Mouse (Mus musculus) heart, postnatal 0 days (tissue): ENCODE measurements at regions not wholly inside any gene's neighbourhood (a gene's known extent, or its start where the extent isn't known, plus 50 kb on each side); places are given as distances from the start of the nearest gene placed in this dataset.

Source experiments
- ATAC-seq: fragments of 200-750 bp; cut with Nextera tagmentation; 2 replicates; pipeline ENCODE4 v1.8.0; 2017; ENCODE audit warnings: low read depth, moderate number of reproducible peaks, moderate library complexity; ENCODE audit not compliant: insufficient read depth
- DNase-seq: peaks from one replicate; pipeline ENCODE4 v3.0.0-alpha.2; 2016; ENCODE audit warnings: low spot score
- H3K27ac ChIP-seq: fragments of 300-500 bp; sonication (generic); 2 replicates; pipeline ENCODE4 v1.5.1; 2014; ENCODE audit warnings: low read depth, mild to moderate bottlenecking
- H3K27me3 ChIP-seq: fragments of 300-500 bp; sonication (generic); 2 replicates; pipeline ENCODE4 v1.6.1; 2014; ENCODE audit warnings: low read length, mixed read lengths; ENCODE audit not compliant: control insufficient read depth, insufficient read depth
- H3K36me3 ChIP-seq: fragments of 300-500 bp; sonication (generic); replicated peaks from 2 replicates; pipeline ENCODE4 v1.6.1; 2014; ENCODE audit warnings: low read length, mixed read lengths; ENCODE audit not compliant: control insufficient read depth, insufficient read depth
- H3K4me1 ChIP-seq: fragments of 300-500 bp; sonication (generic); 2 replicates; pipeline ENCODE4 v1.6.1; 2014; ENCODE audit warnings: antibody characterized with exemption; ENCODE audit not compliant: control insufficient read depth, insufficient read depth
- H3K4me2 ChIP-seq: fragments of 300-500 bp; sonication (generic); 2 replicates; pipeline ENCODE4 v1.6.1; 2014; ENCODE audit warnings: low read depth, mild to moderate bottlenecking, low read length, moderate library complexity
- H3K4me3 ChIP-seq: fragments of 300-500 bp; sonication (generic); 2 replicates; pipeline ENCODE4 v1.5.1; 2014; ENCODE audit warnings: low read depth, low read length
- H3K9ac ChIP-seq: fragments of 300-500 bp; sonication (generic); replicated peaks from 2 replicates; pipeline ENCODE4 v1.6.1; 2014; ENCODE audit warnings: low read depth, low read length, mixed read lengths
- H3K9me3 ChIP-seq: fragments of 300-500 bp; sonication (generic); replicated peaks from 2 replicates; pipeline ENCODE4 v1.6.1; 2016; ENCODE audit warnings: low read length; ENCODE audit not compliant: control insufficient read depth
- CTCF ChIP-seq: IDR thresholded peaks from 2 replicates; pipeline ENCODE4 v1.5.1; 2016; ENCODE audit warnings: antibody characterized with exemption, control low read depth, low read depth
- EP300 ChIP-seq: IDR thresholded peaks from 2 replicates; pipeline ENCODE4 v1.6.1; 2016; ENCODE audit warnings: antibody characterized with exemption, low read depth
- WGBS: fragments of 180-500 bp; shearing (Covaris S2); extraction: QIAGEN DNeasy Blood & Tissue Kit; methylation state at CpG from one replicate; pipeline ENCODE4 v1.1.7; 2014; 5-methylcytosine and 5-hydroxymethylcytosine counted together

DNA sequence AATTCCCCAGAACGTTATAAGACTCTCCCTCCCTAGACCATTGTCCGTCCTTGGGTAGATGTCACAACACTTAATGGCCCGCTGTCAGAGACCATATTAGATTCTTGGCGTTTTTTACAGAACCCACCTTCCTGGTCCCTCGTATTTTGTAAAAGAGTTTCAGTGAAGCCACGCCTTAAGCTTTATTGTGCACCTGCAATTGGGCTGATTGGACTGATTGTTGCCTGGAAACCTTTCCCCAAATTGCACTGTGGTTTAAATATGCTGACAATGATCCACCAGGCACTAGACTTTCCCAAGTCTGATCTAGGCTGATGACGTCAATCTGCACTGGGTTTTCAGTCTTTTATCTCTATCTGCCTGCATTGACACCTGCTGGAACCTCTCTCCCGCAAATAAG, 75.6 kb upstream of the Zdhhc17 start:
- 79% methylated on average over 8 of the region's 8 CpGs for WGBS
- Histone ChIP-seq H3K27ac (no peak overlapping the region), H3K27me3 (no peaks in the 10 kb centered on the region), H3K4me1 (no peaks in the 10 kb centered on the region; the same call in 1 of the 2 replicates), H3K4me2 (no peak overlapping the region), H3K4me3 (no peak overlapping the region), H3K36me3 (no peaks in the 10 kb centered on the region), H3K9ac (no peak overlapping the region), H3K9me3 (no peaks in the 10 kb centered on the region)
- no peak for ATAC-seq
- TF ChIP-seq EP300 (no peak), CTCF (no peak)
- DNase-seq = no peak

DNA sequence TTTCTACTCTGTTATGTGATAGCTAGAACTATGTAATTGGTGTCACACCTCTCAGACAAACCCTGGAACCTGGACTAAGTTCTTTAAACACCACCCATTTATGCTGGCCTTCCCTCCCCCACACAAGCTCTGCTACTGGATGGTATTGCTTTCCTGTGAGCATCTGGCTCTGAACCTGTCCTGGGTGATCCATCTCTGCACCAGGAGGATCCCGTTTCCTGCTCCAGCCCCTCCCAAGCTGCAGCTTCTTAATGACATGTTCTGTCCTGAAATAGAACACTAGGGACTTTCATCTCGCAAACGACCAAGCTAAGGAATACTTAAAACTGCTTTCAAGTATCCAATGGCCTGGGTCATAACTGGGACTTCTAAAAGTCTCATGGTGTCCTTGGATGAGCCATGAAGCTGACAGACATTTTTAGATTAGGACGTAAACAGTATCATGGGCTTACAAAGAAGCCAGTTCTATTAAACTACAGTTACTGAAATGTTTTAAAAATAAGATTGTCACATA, 74.4 kb upstream of the Zdhhc17 start:
- Histone ChIP-seq H3K4me1 (no peaks in the 10 kb centered on the region; the same call in 1 of the 2 replicates), H3K36me3 (no peaks in the 10 kb centered on the region), H3K9ac (no peak overlapping the region), H3K27ac (no peak overlapping the region), H3K9me3 (no peaks in the 10 kb centered on the region), H3K27me3 (no peaks in the 10 kb centered on the region), H3K4me3 (no peak overlapping the region), H3K4me2 (no peak overlapping the region)
- DNase-seq = no peak
- ATAC-seq = no peak
- WGBS = 32% methylated on average over 4 of the region's 4 CpGs
- no peak for TF ChIP-seq CTCF
- no peak for TF ChIP-seq EP300

DNA sequence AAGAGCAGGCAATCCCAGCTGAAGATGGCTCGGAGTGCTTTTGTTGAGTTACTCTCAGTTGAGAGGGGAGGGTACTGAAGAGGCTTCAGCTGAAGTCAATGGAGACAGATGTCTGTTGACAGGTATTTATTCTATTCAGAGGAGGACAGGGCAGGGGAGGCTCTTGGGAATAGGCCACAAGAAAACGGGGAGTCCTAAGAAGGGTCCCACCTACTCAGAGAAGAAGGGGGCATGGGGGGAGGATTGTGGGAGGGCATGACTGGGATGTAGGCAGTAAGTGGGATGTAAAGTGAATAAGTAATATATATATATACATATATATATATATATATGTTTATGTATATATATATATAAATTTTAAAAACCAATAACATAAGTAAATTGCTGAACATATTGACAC, 73.9 kb upstream of the Zdhhc17 start:
- H3K9ac ChIP-seq = no peak overlapping the region
- DNase-seq (no peak), ATAC-seq (no peak)
- H3K9me3 ChIP-seq = no peaks in the 10 kb centered on the region
- no peak overlapping the region for H3K4me3 ChIP-seq
- 57% methylated on average over 2 of the region's 2 CpGs for WGBS
- H3K4me2 ChIP-seq = no peak overlapping the region
- no peaks in the 10 kb centered on the region for H3K36me3 ChIP-seq
- TF ChIP-seq EP300 (no peak), CTCF (no peak)
- no peaks in the 10 kb centered on the region for H3K4me1 ChIP-seq
- H3K27ac ChIP-seq = no peak overlapping the region
- H3K27me3 ChIP-seq = no peaks in the 10 kb centered on the region

DNA sequence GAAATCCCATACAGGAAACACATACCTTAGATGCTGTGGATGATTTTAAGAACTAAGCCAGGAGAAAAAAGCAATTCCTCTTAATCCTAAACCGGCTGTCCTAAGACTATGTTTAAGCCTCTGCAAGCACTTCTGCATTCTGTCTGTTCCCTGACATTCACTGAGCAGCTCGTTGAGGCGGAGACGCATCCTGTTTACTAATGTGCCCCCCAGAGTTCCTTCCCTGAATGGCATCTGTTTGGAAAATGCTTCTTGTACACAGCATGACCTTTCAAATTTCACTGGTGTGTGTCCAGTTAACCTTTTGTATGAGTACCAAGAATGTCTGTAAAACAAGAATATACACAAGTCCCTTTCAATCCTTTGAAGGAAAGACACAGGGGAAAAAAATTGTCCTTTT, 73.4 kb upstream of the Zdhhc17 start:
- H3K36me3 ChIP-seq = no peaks in the 10 kb centered on the region
- no peak for ATAC-seq
- DNase-seq = no peak
- TF ChIP-seq EP300 (no peak), CTCF (no peak)
- no peak overlapping the region for H3K9ac ChIP-seq
- H3K9me3 ChIP-seq = no peaks in the 10 kb centered on the region
- 34% methylated on average over 4 of the region's 4 CpGs for WGBS
- no peaks in the 10 kb centered on the region for H3K4me1 ChIP-seq
- H3K4me2 ChIP-seq = no peak overlapping the region
- H3K4me3 ChIP-seq = no peak overlapping the region
- no peak overlapping the region for H3K27ac ChIP-seq
- H3K27me3 ChIP-seq = no peaks in the 10 kb centered on the region

DNA sequence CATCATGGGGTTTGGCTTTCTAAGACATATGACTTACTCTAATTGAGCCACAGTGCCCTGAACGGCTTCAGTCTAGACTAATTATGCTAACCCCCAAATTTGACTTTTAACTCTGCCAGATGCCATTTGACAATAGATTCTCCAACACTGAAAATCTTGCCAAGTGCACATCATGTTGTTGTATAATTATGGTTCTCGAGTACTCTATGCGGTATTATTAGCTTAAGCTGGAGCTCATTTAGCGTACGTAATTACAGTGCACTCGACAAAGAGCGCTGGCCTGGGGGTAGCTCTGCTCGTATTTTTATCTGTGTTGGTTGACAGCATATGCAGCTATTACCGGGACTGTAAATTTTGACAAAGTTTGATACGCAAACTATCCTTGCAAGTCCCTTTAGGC, 70.4 kb upstream of the Zdhhc17 start:
- no peak for DNase-seq
- Histone ChIP-seq H3K4me2 (no peak overlapping the region), H3K27ac (no peak overlapping the region), H3K36me3 (no peaks in the 10 kb centered on the region), H3K9ac (no peak overlapping the region), H3K9me3 (no peaks in the 10 kb centered on the region), H3K4me3 (no peak overlapping the region), H3K4me1 (no peaks in the 10 kb centered on the region), H3K27me3 (no peaks in the 10 kb centered on the region)
- 59% methylated on average over 10 of the region's 10 CpGs for WGBS
- no peak for TF ChIP-seq CTCF
- TF ChIP-seq EP300 = no peak
- ATAC-seq = no peak

GRCm38 (mm10) chr10:111079051-111079450, 69.1 kb upstream of the Zdhhc17 start:
- no peak overlapping the region for H3K9ac ChIP-seq
- no peaks in the 10 kb centered on the region for H3K27me3 ChIP-seq
- H3K9me3 ChIP-seq = no peaks in the 10 kb centered on the region
- no peak overlapping the region for H3K27ac ChIP-seq
- no peak overlapping the region for H3K4me2 ChIP-seq
- ATAC-seq (no peak), DNase-seq (no peak)
- no peaks in the 10 kb centered on the region for H3K36me3 ChIP-seq
- H3K4me3 ChIP-seq = no peak overlapping the region
- 50% methylated on average over 6 of the region's 6 CpGs for WGBS
- TF ChIP-seq CTCF (no peak), EP300 (no peak)
- no peaks in the 10 kb centered on the region for H3K4me1 ChIP-seq
